Mouse (Mus musculus) left cerebral cortex, postnatal 4 days (tissue): ENCODE data around the gene Gja1. TPM values are rescaled to one million over a fixed set of nuclear protein-coding genes. Genes with fewer than 3 reads are reported as not detected.
A peak's percentile ranks its signal among the peaks of the same experiment; 100 is the strongest.

Experiments used
- DNase-seq: peaks from one replicate; pipeline ENCODE4 v3.0.0-alpha.2; 2022
- intact Hi-C: fragments of 180-260 bp; cut with DNase I; formaldehyde crosslinking; loops from one replicate; pipeline ENCODE4 v1.15.1; 2025
- total RNA-seq, 2 experiments: library from RNA; stranded (reverse); gene quantifications; 2 replicates each; pipeline ENCODE4 v1.2.3; 2021

Gja1 gene
- total RNA-seq, 2 experiments from 2014 or later: 108 to 111 TPM

- intact Hi-C loops: no loop called here
- no peak for DNase-seq
Observed at GRCm38 (mm10) chr10:56406386-56407130, 29.4 kb downstream of the Gja1 start.

DNA sequence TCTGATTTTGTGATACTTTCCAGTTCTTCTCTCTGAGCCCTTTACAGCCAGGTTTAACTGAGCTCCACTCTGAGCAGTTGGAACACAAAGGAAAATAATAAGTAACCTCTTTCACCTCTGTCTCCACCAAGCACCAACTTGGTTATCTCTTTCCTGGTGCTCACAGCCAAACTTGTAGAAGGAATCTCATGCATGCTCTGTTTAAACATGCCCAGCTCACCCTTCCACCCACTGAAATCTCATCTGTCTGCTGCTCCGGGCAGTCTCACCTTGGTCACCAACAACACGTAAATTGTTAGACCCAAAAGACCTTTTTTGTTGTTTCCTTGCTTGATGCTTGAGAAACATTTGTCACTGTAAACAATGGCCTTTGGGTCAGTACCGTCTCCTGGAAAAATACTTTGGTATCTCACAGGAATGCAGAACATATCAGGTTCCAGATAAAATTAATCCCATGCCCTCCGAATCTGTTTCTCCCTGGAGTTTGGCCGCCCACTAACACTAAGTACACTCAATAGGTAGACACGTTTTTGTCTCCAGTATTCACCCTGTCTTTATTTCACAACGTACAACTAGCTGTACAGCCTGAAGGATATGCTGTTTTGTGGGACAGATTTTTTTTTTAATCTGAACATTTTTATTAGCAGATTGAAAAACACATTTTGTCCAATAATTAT lies 38.9 kb downstream of the Gja1 start:
- DNase-seq: no peak
- intact Hi-C loops: no loop called here

DNA sequence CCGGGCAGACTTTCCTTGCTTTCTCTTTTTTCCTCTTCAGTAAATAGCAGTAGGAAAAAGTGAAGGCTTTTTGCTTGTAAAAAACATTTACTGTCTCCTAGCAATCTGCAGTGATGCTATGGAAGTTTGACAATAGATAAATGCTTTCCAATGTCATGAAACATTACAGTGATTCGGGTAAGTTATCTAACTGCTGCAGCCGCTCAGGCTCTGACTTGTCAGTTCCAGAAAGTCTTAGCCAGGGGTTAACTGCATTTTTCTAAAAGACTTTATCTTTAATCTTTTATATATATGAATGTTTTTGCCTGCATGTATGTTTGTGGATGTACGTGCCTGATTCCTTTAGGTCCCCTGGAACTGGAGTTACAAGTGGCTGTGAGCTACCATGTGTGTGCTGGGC lies 45.4 kb downstream of the Gja1 start:
- intact Hi-C loops: no loop called here
- DNase-seq: no peak

GRCm38 (mm10) chr10:56425016-56425798 lies 48.1 kb downstream of the Gja1 start:
- intact Hi-C loops: no loop called here
- no peak for DNase-seq

DNA sequence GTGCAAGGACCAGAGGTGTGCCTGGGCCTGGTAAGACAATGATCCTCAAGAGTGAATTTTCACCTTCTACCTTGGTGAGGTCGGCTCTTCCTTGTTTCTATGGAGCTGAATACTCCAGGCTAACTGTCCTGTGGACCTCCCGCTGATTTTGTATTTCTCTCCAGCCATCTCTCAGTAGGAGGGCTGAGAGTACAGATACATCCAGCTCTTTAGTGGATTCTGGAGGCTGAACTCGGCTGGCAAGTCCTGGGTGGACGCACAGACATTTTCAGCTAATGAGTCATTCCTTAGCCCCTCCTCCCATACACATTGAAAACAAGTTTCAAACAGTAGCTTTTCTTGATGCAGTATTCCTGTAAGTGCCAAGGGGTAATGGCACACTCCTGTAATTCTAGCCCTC lies 49.2 kb downstream of the Gja1 start:
- intact Hi-C loops: no loop called here
- DNase-seq: no peak

DNA sequence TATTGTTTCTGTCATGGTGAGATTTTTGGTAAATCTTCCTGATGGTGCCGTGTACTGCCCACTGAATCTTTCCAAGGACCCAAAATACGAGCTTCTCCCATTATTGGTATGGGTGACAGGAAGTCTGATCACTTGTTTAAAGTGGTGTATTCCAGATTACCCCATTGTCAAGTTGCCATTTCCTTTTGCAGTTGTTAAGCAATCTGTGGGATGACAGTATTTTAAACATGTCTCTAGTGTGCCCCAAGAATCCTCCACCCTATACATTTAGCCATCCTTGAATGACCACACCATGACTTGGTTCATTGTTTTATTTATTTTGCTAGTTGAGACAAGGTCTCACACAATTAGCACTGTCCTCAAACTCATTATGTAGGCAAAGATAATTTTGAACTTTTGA lies 50.3 kb downstream of the Gja1 start:
- no peak for DNase-seq
- intact Hi-C loops: no loop called here

- intact Hi-C loops: no loop called here
- DNase-seq: no peak
Observed at GRCm38 (mm10) chr10:56427827-56428226, 50.7 kb downstream of the Gja1 start.

DNA sequence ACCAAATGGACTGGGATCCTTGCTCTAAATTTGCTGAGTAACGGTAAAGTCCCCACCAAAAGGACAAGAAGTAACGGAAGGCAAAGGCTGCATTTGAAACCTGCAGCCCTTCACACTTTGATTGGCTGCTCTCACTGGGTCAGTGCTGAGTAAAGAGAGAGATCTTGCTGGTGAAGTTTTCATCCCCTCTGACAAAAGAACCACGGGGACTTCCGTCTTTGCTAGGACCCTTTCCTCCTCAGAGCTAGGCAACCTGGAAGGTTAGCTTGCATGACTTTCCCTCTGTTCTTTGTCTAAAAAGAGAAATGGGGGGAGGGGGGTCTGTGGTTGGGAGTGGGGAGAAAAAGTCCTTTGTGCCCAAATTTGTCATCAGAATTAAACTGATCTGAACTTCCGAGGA lies 51.9 kb downstream of the Gja1 start:
- intact Hi-C loops: no loop called here
- no peak for DNase-seq

- intact Hi-C loops: no loop called here
- peak; percentile 4 for DNase-seq
Observed at GRCm38 (mm10) chr10:56431600-56432389, 54.7 kb downstream of the Gja1 start.

GRCm38 (mm10) chr10:56432390-56432709 lies 55.2 kb downstream of the Gja1 start:
- intact Hi-C loops: no loop called here
- no peak for DNase-seq

- intact Hi-C loops: no loop called here
- no peak for DNase-seq
Observed at GRCm38 (mm10) chr10:56437290-56437689, 60.2 kb downstream of the Gja1 start.

DNA sequence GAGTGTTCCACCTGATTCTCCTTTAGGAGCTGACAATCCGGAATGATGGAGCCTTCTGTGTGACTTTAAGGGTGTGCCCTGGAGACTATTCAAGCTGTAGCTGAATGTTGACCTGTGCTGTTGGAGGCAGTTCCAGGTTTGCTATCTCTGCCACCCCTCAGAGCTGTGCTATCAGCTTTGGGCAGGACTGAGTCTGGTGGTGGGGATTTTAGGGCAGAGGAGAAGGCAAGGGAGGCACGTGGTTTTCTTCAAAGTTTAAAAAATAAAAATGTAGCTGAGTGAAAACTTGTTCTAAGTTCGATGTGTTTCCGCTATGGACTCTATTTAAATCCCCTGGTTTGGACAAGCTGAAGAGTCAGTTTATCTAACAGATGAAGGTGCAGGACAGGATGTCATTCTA lies 62.5 kb downstream of the Gja1 start:
- no peak for DNase-seq
- intact Hi-C loops: no loop called here

DNA sequence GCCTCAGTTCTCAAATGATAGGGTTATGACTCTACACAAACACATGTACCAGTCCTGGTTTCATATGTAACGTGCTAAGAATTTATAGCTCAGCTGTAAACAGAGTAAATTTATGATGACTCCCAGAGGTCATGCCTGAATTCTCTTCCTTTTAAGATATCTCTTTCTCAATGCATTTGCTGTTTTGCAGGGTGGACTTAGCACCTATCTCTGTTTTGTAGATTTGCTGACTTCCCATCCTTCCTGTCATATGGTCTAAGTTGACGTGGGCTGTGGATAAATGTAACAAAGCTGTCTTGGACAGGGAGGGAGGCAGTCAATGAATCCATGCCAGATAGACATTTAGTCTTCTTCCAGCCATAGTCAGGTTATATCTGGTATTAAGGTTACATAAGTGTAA lies 67.3 kb downstream of the Gja1 start:
- no peak for DNase-seq
- intact Hi-C loops: no loop called here

- no peak for DNase-seq
- intact Hi-C loops: no loop called here
Observed at GRCm38 (mm10) chr10:56449030-56449429, 71.9 kb downstream of the Gja1 start.

Other genes with a start within 250 kb of the Gja1 start
- gene Tbc1d32, start 148.6 kb upstream of the Gja1 start, total RNA-seq: 1 to 10 TPM; 8.0 to 8.9 TPM